Mouse (Mus musculus): ENCODE measurements around the gene Gm10563. TPM values are rescaled to one million over a fixed set of nuclear protein-coding genes. Genes with fewer than 3 reads are reported as not detected.

Gm10563 gene
- polyA plus RNA-seq, 1 experiment = not detected

DNA sequence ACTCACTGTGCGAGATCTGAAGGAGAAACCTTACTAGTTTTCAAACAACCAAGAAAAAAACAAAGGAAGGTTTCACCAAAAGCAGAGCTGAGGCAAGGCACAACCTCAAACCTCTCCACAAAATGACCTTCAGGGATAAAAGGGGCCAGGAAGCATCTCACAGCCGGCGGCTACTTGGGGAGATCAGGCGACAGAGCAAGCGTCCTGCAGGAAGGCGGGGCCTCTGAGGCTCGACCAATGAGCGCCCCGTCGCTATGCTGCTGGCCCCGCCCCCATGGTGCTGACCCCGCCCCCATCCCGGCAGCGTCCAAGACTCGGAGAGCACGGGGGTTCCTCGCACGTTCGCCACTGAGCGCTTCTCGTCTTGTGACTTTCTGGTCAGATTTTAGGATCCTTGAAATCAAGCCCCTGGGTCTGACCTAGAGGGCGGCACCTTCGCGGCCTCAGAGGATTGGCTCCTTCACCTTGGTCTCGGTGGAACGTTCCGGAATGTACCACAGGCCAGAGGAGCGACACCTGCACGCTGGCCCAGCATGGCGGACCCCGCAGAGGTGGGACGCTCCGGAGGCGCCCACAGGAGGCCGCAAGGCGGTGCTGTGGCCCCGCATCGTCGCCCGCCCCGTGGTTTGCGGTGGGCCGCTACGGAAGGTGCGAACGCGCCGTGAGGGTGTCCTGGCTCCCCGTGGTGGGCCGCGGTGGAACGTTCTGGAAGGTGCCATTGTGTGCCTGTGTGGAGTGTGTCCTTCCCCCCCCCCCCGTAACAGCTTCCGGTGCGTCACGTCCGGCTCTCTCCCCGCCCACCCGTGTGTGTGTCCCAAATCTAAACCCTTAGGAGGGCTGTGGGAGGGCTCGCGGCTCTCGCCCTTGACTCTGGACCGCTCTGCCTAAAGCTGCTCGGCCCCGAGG is 43.9 kb downstream of the Gm10563 start, which contains the start of gene Slc35e2:
TSS of gene Slc35e2 (plus strand) at position 326 of the 906 bp plus-strand sequence.
- DNase-seq (ENCODE audit: low read depth, low spot score) = peak; percentile 58
- WGBS = under 1% methylated on average over 65 of the region's 65 CpGs

GRCm38 (mm10) chr4:155599901-155600825 is 45.0 kb downstream of the Gm10563 start:
- 70% methylated on average over 11 of the region's 11 CpGs for WGBS
- DNase-seq (ENCODE audit: low read depth, low spot score) = no peak

GRCm38 (mm10) chr4:155598536-155598935 is 46.7 kb downstream of the Gm10563 start:
- no peak for DNase-seq (ENCODE audit: low read depth, low spot score)
- 16% methylated on average over 20 of the region's 20 CpGs for WGBS

DNA sequence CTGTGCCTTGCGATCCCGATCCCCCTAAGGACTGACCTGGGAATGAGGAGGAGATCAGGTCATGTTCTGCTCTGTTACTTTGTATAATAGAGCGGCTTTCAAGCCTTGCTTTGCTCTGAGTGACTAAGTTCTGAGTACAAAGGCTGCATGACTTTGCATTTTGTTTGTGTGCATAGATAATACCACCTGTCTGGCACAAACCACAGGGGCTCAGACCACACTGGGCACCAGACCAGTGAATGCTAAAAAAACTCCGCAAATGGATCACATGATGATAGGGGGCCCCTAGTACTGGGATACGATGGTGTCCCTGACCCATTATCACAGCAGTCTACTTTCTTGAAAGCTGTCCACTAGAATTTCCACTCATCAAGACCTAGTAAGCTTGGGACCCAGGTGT is 48.6 kb downstream of the Gm10563 start:
- WGBS = 77% methylated on average over 5 of the region's 5 CpGs
- DNase-seq (ENCODE audit: low read depth, low spot score) = no peak

DNA sequence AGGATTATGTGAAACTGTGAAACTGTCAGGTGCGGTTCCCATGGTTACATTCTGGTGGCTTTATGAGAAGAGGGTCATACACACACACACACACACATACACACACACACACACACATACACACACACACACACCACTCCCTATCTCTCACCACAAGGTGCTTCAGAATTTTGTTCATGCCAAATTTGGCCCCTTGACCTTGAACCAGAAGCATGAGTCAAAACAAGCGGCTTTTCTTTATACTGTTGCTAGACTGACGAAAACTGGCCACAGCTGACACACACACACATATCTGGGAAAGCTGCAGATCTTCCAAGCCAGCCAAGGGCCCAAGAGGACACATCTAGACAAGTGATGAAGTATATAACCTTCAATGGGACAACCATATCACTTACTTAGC is 49.4 kb downstream of the Gm10563 start:
- 63% methylated on average over 3 of the region's 3 CpGs for WGBS
- DNase-seq (ENCODE audit: low read depth, low spot score) = no peak

DNA sequence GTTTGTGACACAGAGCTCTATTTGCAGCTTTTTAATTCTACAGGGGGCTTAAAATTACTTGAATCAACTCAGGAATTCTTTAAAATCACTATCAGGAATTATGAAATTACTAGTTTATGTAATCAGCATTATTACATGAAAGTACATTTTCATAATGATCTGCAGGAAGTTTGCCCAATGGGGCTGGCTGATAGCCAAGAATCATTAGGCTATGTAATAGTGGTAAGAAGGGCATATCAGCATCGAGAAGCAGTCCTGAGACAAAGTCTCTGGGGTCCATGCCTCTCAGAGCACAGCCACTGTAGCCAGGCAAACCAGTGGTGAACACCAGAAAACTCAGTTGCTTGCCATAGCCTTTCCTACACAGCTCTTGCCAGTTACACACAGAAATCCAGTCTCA is 51.4 kb downstream of the Gm10563 start:
- WGBS = 50% methylated on average over 1 of the region's 1 CpGs
- DNase-seq (ENCODE audit: low read depth, low spot score) = no peak

GRCm38 (mm10) chr4:155591012-155591719 is 54.0 kb downstream of the Gm10563 start:
- 85% methylated on average over 7 of the region's 7 CpGs for whole genome bisulfite sequencing
- no peak for DNase-seq (ENCODE audit: low read depth, low spot score)

GRCm38 (mm10) chr4:155589356-155589755 is 55.9 kb downstream of the Gm10563 start:
- 91% methylated on average over 5 of the region's 5 CpGs for WGBS
- no peak for DNase-seq (ENCODE audit: low read depth, low spot score)

GRCm38 (mm10) chr4:155582279-155582905 is 62.8 kb downstream of the Gm10563 start:
- peak; percentile 73 for DNase-seq (ENCODE audit: low read depth, low spot score)
- 45% methylated on average over 6 of the region's 6 CpGs for WGBS

GRCm38 (mm10) chr4:155580420-155580819 is 64.8 kb downstream of the Gm10563 start:
- no peak for DNase-seq (ENCODE audit: low read depth, low spot score)
- WGBS = 29% methylated on average over 1 of the region's 1 CpGs

- whole genome bisulfite sequencing = 73% methylated on average over 7 of the region's 7 CpGs
- no peak for DNase-seq (ENCODE audit: low read depth, low spot score)
These were observed 66.7 kb downstream of the Gm10563 start for GRCm38 (mm10) chr4:155578336-155579125.

DNA sequence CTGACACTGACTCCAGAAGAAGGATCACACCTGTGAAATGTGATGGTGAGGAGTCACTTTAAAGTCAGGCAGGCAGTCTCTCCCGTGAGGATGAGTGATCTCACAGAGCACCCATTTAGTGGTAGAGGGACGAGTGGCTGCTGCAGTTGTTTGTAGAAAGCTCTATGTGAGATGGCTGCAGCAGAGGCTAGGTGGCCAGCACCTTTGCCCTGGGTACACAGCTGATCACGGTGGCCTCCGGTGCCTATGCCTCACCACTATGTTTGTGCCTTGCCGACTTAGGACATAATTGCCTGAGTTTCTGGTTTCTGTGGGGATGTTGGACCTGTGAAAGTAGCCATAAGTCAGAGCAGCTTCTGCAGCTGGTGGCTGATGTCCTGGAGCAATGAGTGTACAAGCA is 67.5 kb downstream of the Gm10563 start:
- no peak for DNase-seq (ENCODE audit: low read depth, low spot score)
- WGBS = 72% methylated on average over 5 of the region's 5 CpGs

DNA sequence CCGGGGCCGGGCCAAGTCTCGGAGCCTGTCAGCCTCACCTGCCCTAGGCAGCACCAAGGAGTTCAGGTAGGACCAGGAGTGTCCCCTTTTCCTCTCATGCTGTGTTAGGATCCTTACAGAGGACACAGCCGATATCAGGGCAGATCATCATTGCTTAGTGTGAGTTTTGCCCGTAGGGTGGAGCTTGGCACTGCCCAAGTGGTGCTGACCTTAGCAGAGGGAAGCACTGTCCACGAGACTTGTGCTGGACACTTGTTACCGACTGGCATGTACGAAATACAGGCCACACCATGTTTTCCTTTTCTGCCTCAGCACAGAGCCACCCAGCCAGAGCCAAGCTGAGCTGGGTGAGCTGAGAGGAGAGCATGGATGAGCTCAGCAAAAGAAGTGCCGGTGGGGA is 68.1 kb downstream of the Gm10563 start:
- WGBS = 89% methylated on average over 9 of the region's 9 CpGs

GRCm38 (mm10) chr4:155575521-155575920 is 69.7 kb downstream of the Gm10563 start:
- DNase-seq (ENCODE audit: low read depth, low spot score) = no peak
- WGBS = 85% methylated on average over 8 of the region's 8 CpGs

More for the DNA sequence above, 68.1 kb downstream of the Gm10563 start:
- DNase-seq (ENCODE audit: low read depth, low spot score) = no peak

- 67% methylated on average over 11 of the region's 11 CpGs for WGBS
- DNase-seq (ENCODE audit: low read depth, low spot score) = no peak
These were observed 70.3 kb downstream of the Gm10563 start for GRCm38 (mm10) chr4:155574931-155575330.

GRCm38 (mm10) chr4:155573876-155574275 is 71.3 kb downstream of the Gm10563 start:
- 51% methylated on average over 9 of the region's 9 CpGs for WGBS
- DNase-seq (ENCODE audit: low read depth, low spot score) = no peak

GRCm38 (mm10) chr4:155573155-155573554 is 72.1 kb downstream of the Gm10563 start:
- DNase-seq (ENCODE audit: low read depth, low spot score) = no peak
- 77% methylated on average over 2 of the region's 2 CpGs for whole genome bisulfite sequencing

GRCm38 (mm10) chr4:155571442-155571841 is 73.8 kb downstream of the Gm10563 start:
- no peak for DNase-seq (ENCODE audit: low read depth, low spot score)
- WGBS = 31% methylated on average over 2 of the region's 2 CpGs

Data from large intestine, adult 2 months (tissue).